Mouse (Mus musculus) lung, adult 2 months (tissue): Measurements from ENCODE around the gene Rab26.

Source experiments
- CTCF ChIP-seq: fragments of 200-500 bp; IDR thresholded peaks from 2 replicates; pipeline ENCODE4 v1.5.1; 2011; ENCODE audit warnings: mild to moderate bottlenecking, low read length, control low read depth; ENCODE audit not compliant: insufficient read depth
- POLR2A ChIP-seq: fragments of 200-500 bp; IDR thresholded peaks from 2 replicates; pipeline ENCODE4 v1.6.1; 2011; ENCODE audit warnings: low read depth, mild to moderate bottlenecking, control low read depth, low read length, borderline replicate concordance; ENCODE audit errors: extremely low read depth

DNA sequence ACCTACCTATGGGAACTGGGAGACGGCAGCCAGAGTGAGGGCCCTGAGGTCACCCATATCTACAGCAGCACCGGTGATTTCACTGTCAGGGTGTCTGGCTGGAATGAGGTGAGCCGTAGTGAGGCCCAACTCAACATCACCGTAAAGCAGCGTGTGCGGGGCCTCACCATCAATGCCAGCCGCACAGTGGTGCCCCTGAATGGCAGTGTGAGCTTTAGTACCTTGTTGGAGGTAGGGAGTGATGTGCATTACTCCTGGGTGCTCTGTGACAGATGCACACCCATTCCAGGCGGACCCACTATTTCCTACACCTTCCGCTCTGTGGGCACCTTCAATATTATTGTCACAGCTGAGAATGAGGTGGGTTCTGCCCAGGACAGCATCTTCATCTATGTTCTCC lies 39.8 kb upstream of the Rab26 start:
- TF ChIP-seq CTCF (no peak), POLR2A (no peak)
